Mouse (Mus musculus): ENCODE data around the gene D8Ertd738e. TPM values are rescaled to one million over a fixed set of nuclear protein-coding genes. Genes with fewer than 3 reads are reported as not detected.

Gene D8Ertd738e
- polyA plus RNA-seq, 1 experiment from 2014 or later: 375 TPM

- Histone ChIP-seq H3K27ac (replicated peaks; ENCODE audit: low read depth, low read length) (peak overlapping the region; percentile 96), H3K27me3 (ENCODE audit: control insufficient read depth, insufficient read depth, low read length) (no peaks in the 10 kb centered on the region), H3K9me3 (ENCODE audit: control insufficient read depth, low read length) (no peaks in the 10 kb centered on the region), H3K9ac (ENCODE audit: low read length) (peak overlapping the region; percentile 70), H3K4me2 (ENCODE audit: low read depth, severe bottlenecking) (peak overlapping the region; percentile 58), H3K36me3 (ENCODE audit: control insufficient read depth, insufficient read depth, low read length) (no peaks in the 10 kb centered on the region), H3K4me1 (ENCODE audit: control insufficient read depth, insufficient read depth, low read length) (peaks cover 44% of the 10 kb centered on the region), H3K4me3 (ENCODE audit: low read depth, low read length) (peak overlapping the region; percentile 44)
- 1% methylated on average over 43 of the region's 43 CpGs for WGBS
- peak; percentile 98 for DNase-seq (ENCODE audit: low spot score)
- ATAC-seq (ENCODE audit: insufficient number of reproducible peaks, low FRiP score, low TSS enrichment, low read depth): peak; percentile 40
Measured at GRCm38 (mm10) chr8:84197141-84197921, 52.2 kb downstream of the D8Ertd738e start.

MicroRNA genes within 50 kb of the gene (microRNA counts, 519-probe panel; counts per million panel counts)
- 4,568 counts per million, percentile 71 among the panel's probes with 10 or more counts for microRNA mmu-miR-23a
- microRNA mmu-miR-27a: 5,489 counts per million, percentile 89 among the panel's probes with 10 or more counts

Small RNA genes lying within 50 kb of the gene (microRNA-seq; reads per million reads assigned to microRNA genes)
- gene Mir23a (9,461 reads per million, percentile 94 among the genes with 10 or more reads in this experiment), gene Mir24-2 (not detected), gene Mir27a (201 reads per million, percentile 58 among the genes with 10 or more reads in this experiment), gene Mir3074-2 (not detected)

Other genes with a start within 250 kb of the D8Ertd738e start
- 1.2 and 1.5 TPM in 2 replicates for gene 1700067K01Rik, start 248.2 kb downstream of the D8Ertd738e start, polyA plus RNA-seq (2014; fragmentation: Nextera tagmentation; extraction: Ambion mirVana)
- gene 2210011C24Rik, start 237.5 kb downstream of the D8Ertd738e start, polyA plus RNA-seq (2014; fragmentation: Nextera tagmentation; extraction: Ambion mirVana): 0.18 and 0.35 TPM in 2 replicates
- 1.1 and 2.1 TPM in 2 replicates for gene Palm3, start 228.2 kb downstream of the D8Ertd738e start, polyA plus RNA-seq (2014; fragmentation: Nextera tagmentation; extraction: Ambion mirVana)
- gene Il27ra, start 207.1 kb downstream of the D8Ertd738e start, polyA plus RNA-seq (2014; fragmentation: Nextera tagmentation; extraction: Ambion mirVana): 0.20 and 0.27 TPM in 2 replicates
- gene Rln3, start 204.7 kb downstream of the D8Ertd738e start, polyA plus RNA-seq (2014; fragmentation: Nextera tagmentation; extraction: Ambion mirVana): not detected in 2 replicates
- 1.2 and 1.3 TPM in 2 replicates for gene Gm10643, start 184.6 kb downstream of the D8Ertd738e start, polyA plus RNA-seq (2014; fragmentation: Nextera tagmentation; extraction: Ambion mirVana)
- 11.9 and 12.9 TPM in 2 replicates for gene Rfx1, start 182.9 kb downstream of the D8Ertd738e start, polyA plus RNA-seq (2014; fragmentation: Nextera tagmentation; extraction: Ambion mirVana)
- 13.4 and 15.2 TPM in 2 replicates for gene Dcaf15, start 145.0 kb downstream of the D8Ertd738e start, polyA plus RNA-seq (2014; fragmentation: Nextera tagmentation; extraction: Ambion mirVana)
- 0.10 and 0.17 TPM in 2 replicates for gene Podnl1, start 123.7 kb downstream of the D8Ertd738e start, polyA plus RNA-seq (2014; fragmentation: Nextera tagmentation; extraction: Ambion mirVana)
- 15.2 and 15.7 TPM in 2 replicates for gene Cc2d1a, start 101.8 kb downstream of the D8Ertd738e start, polyA plus RNA-seq (2014; fragmentation: Nextera tagmentation; extraction: Ambion mirVana)
- gene 4930432K21Rik, start 101.7 kb downstream of the D8Ertd738e start, polyA plus RNA-seq (2014; fragmentation: Nextera tagmentation; extraction: Ambion mirVana): 0.61 and 0.89 TPM in 2 replicates
- 4.3 and 4.9 TPM in 2 replicates for gene Nanos3, start 64.5 kb downstream of the D8Ertd738e start, polyA plus RNA-seq (2014; fragmentation: Nextera tagmentation; extraction: Ambion mirVana)
- gene Zswim4, start 12.7 kb downstream of the D8Ertd738e start, polyA plus RNA-seq (2014; fragmentation: Nextera tagmentation; extraction: Ambion mirVana): 23.9 and 24.5 TPM in 2 replicates
- gene Mri1, start 7.6 kb upstream of the D8Ertd738e start, polyA plus RNA-seq (2014; fragmentation: Nextera tagmentation; extraction: Ambion mirVana): 56.0 and 61.4 TPM in 2 replicates
- 19.9 and 21.6 TPM in 2 replicates for gene Ccdc130, start 20.7 kb upstream of the D8Ertd738e start, polyA plus RNA-seq (2014; fragmentation: Nextera tagmentation; extraction: Ambion mirVana)
- 5.3 and 9.1 TPM in 2 replicates for gene Cacna1a, start 138.7 kb upstream of the D8Ertd738e start, polyA plus RNA-seq (2014; fragmentation: Nextera tagmentation; extraction: Ambion mirVana)